Comparison of ENCODE assay signal across 13 mouse cellular contexts in genomic region chr4:63745271-63745670, GRCm38 (mm10). TPM values are rescaled to one million over a fixed set of nuclear protein-coding genes. Genes with fewer than 3 reads are reported as not detected.
DNase-seq lines count a peak whose midpoint lies in the region; ATAC-seq lines count a peak whose summit lies in the region.
"Had no signal": no experiment of that assay in that cellular context is flagged by ENCODE, and none has a peak within 500 bp of the region (broad histone marks: within the 10 kb centered on the region; RNA-seq: fewer than 3 reads in every experiment).

No protein-coding gene starts in this region.

- 32% methylated on average over 6 of the region's 6 CpGs for WGBS in lung, embryonic 15.5 days
- WGBS in forebrain, embryonic 12.5 days = 81% methylated on average over 6 of the region's 6 CpGs
- WGBS in forebrain, embryonic 16.5 days = 82% methylated on average over 6 of the region's 6 CpGs

- H3K27ac ChIP-seq in lung, embryonic 15.5 days = peak overlapping the region; percentile 85
- H3K27ac ChIP-seq in forebrain, embryonic 12.5 days = no peak overlapping the region
- no peak overlapping the region for H3K27ac ChIP-seq in forebrain, embryonic 16.5 days (ENCODE audit: low read length)
- H3K27ac ChIP-seq: forebrain, embryonic 15.5 days; hindbrain, embryonic 15.5 days; liver, embryonic 13.5 days had no signal

- DNase-seq in urinary bladder, postnatal 14 days (ENCODE audit: low spot score) = peak; percentile 36
- DNase-seq in urinary bladder, postnatal 25 days (ENCODE audit: low spot score) = no peak
- peak; percentile 74 for DNase-seq in kidney, adult 18-20 months
- DNase-seq in layer of hippocampus, adult 11-12 months (ENCODE audit: low spot score) = no peak
- DNase-seq: liver, embryonic 13.5 days had no signal

- peaks cover 42% of the 10 kb centered on the region for H3K4me1 ChIP-seq in lung, embryonic 15.5 days
- H3K4me1 ChIP-seq in forebrain, embryonic 12.5 days = peaks cover 2% of the 10 kb centered on the region; the same call in 1 of the 2 replicates
- no peaks in the 10 kb centered on the region for H3K4me1 ChIP-seq in forebrain, embryonic 16.5 days (replicated peaks; ENCODE audit: control insufficient read depth, insufficient read depth, low read length)

- no peak overlapping the region for H3K4me3 ChIP-seq in lung, embryonic 15.5 days
- no peak overlapping the region for H3K4me3 ChIP-seq in forebrain, embryonic 12.5 days (replicated peaks)
- no peak overlapping the region for H3K4me3 ChIP-seq in forebrain, embryonic 16.5 days (replicated peaks; ENCODE audit: low read length)
- H3K4me3 ChIP-seq: forebrain, embryonic 15.5 days; hindbrain, embryonic 15.5 days; liver, embryonic 13.5 days had no signal

- no peaks in the 10 kb centered on the region for H3K9me3 ChIP-seq in lung, embryonic 15.5 days
- no peaks in the 10 kb centered on the region for H3K9me3 ChIP-seq in forebrain, embryonic 12.5 days
- no peaks in the 10 kb centered on the region for H3K9me3 ChIP-seq in forebrain, embryonic 16.5 days (ENCODE audit: control insufficient read depth, low read length)
- H3K9me3 ChIP-seq: forebrain, embryonic 15.5 days; hindbrain, embryonic 15.5 days; liver, embryonic 13.5 days had no signal

- H3K36me3 ChIP-seq in lung, embryonic 15.5 days = no peaks in the 10 kb centered on the region
- H3K36me3 ChIP-seq in forebrain, embryonic 12.5 days (replicated peaks) = no peaks in the 10 kb centered on the region
- H3K36me3 ChIP-seq in forebrain, embryonic 16.5 days (ENCODE audit: control insufficient read depth, insufficient read depth) = no peaks in the 10 kb centered on the region
- H3K36me3 ChIP-seq: forebrain, embryonic 15.5 days; hindbrain, embryonic 15.5 days; liver, embryonic 13.5 days had no signal

- no peaks in the 10 kb centered on the region for H3K27me3 ChIP-seq in lung, embryonic 15.5 days
- H3K27me3 ChIP-seq in forebrain, embryonic 12.5 days = no peaks in the 10 kb centered on the region
- no peaks in the 10 kb centered on the region for H3K27me3 ChIP-seq in forebrain, embryonic 16.5 days (replicated peaks; ENCODE audit: control insufficient read depth, insufficient read depth, low read length)
- H3K27me3 ChIP-seq: forebrain, embryonic 15.5 days; hindbrain, embryonic 15.5 days; liver, embryonic 13.5 days had no signal

- peak overlapping the region; percentile 46 for H3K4me2 ChIP-seq in lung, embryonic 15.5 days
- H3K4me2 ChIP-seq in forebrain, embryonic 12.5 days = no peak overlapping the region
- no peak overlapping the region for H3K4me2 ChIP-seq in forebrain, embryonic 16.5 days (ENCODE audit: low read length)
- H3K4me2 ChIP-seq: forebrain, embryonic 15.5 days; hindbrain, embryonic 15.5 days; liver, embryonic 13.5 days had no signal

- H3K9ac ChIP-seq in lung, embryonic 15.5 days = no peak overlapping the region
- H3K9ac ChIP-seq in forebrain, embryonic 12.5 days = no peak overlapping the region
- H3K9ac ChIP-seq in forebrain, embryonic 16.5 days (replicated peaks; ENCODE audit: low read depth, low read length) = no peak overlapping the region
- H3K9ac ChIP-seq: forebrain, embryonic 15.5 days; hindbrain, embryonic 15.5 days; liver, embryonic 13.5 days had no signal

- ATAC-seq in lung, embryonic 15.5 days (ENCODE audit: borderline replicate concordance, extremely low read depth, low FRiP score, low TSS enrichment) = no peak; the same call in 1 of the 2 replicates
- no peak for ATAC-seq in forebrain, embryonic 12.5 days (ENCODE audit: low FRiP score)
- ATAC-seq in forebrain, embryonic 16.5 days = no peak
- no peak for ATAC-seq in cerebellum, adult (ENCODE audit: insufficient number of reproducible peaks, low FRiP score, low TSS enrichment)

RNA-seq across cellular contexts. Expression of gene Tnfsf15, which starts 0.4 kb away (rescaled TPM):
- polyA plus RNA-seq in lung, embryonic 15.5 days (2015; fragmentation: Nextera tagmentation; extraction: Ambion mirVana) = 0.14 and 0.27 TPM in 2 replicates
- not detected in 2 replicates for polyA plus RNA-seq in forebrain, embryonic 12.5 days (2016; fragmentation: Nextera tagmentation; extraction: Ambion mirVana)
- not detected in 2 replicates for polyA plus RNA-seq in forebrain, embryonic 16.5 days (2015; fragmentation: Nextera tagmentation; extraction: Ambion mirVana)
- polyA plus RNA-seq: cortical plate, adult 2 months; forebrain, embryonic 15.5 days; neural tube, embryonic 11.5 days had no signal

Comparison
In these comparisons a context has a peak if more than half of its experiments do, and no peak if none do; other contexts are left out.
1. DNase-seq: peak in urinary bladder, postnatal 14 days (single experiment) and kidney, adult 18-20 months (single experiment); none in urinary bladder, postnatal 25 days (single experiment) and layer of hippocampus, adult 11-12 months (single experiment).